Mouse (Mus musculus) heart, postnatal 0 days (tissue): ENCODE results near the gene Ccdc184.

ENCODE experiments used
- CTCF ChIP-seq: IDR thresholded peaks from 2 replicates; pipeline ENCODE4 v1.5.1; 2016; ENCODE audit warnings: antibody characterized with exemption, control low read depth, low read depth
- EP300 ChIP-seq: IDR thresholded peaks from 2 replicates; pipeline ENCODE4 v1.6.1; 2016; ENCODE audit warnings: antibody characterized with exemption, low read depth

DNA sequence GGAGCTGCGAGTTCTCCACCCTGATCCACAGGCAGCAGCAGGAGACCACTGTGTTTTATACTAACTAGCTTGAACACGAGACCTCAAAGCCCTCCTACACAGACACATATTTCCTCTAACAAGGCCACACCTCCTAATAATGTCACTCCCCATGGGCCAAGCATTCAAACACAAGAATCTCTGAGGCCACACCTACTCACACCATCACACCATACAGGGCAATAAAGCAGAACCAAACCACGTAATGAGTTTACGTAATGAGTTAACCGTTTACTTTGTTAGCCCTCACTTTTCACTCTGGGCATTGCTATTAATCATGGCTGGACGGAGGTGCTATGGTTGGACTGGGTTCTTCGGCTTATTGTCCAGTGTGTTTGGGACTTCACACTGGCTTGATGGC is 27.2 kb upstream of the Ccdc184 start:
- TF ChIP-seq CTCF (no peak), EP300 (no peak)
